Mouse (Mus musculus) testis, postnatal 10 days (tissue): ENCODE data around the gene Ces4a.
"Not testable (repeated sequence)": the region's sequence is repeated elsewhere in the genome, so short reads cannot be mapped to it uniquely, and the experiment has no call there.

Experiments used
- DNase-seq: peaks from one replicate; pipeline ENCODE4 v3.0.0; 2021; ENCODE audit warnings: low spot score

Gene Ces4a

GRCm38 (mm10) chr8:105170041-105170380 lies 38.4 kb downstream of the Ces4a start:
- DNase-seq: no peak

GRCm38 (mm10) chr8:105170381-105171115 lies 38.9 kb downstream of the Ces4a start, which contains the start of gene Cbfb:
Cbfb (plus strand) TSS chr8:105170674.
- DNase-seq: peak; percentile 96

GRCm38 (mm10) chr8:105171116-105172002 lies 39.8 kb downstream of the Ces4a start:
- DNase-seq: peak; percentile 75

- DNase-seq: no peak
Measured at GRCm38 (mm10) chr8:105172003-105172362, 40.4 kb downstream of the Ces4a start.

GRCm38 (mm10) chr8:105175287-105175686 lies 43.7 kb downstream of the Ces4a start:
- DNase-seq: not testable (repeated sequence)

GRCm38 (mm10) chr8:105178211-105178800 lies 46.7 kb downstream of the Ces4a start:
- no peak for DNase-seq

GRCm38 (mm10) chr8:105182201-105182600 lies 50.6 kb downstream of the Ces4a start:
- DNase-seq: no peak

GRCm38 (mm10) chr8:105186467-105187005 lies 54.9 kb downstream of the Ces4a start:
- no peak for DNase-seq

- DNase-seq: no peak
Measured at GRCm38 (mm10) chr8:105192182-105192581, 60.6 kb downstream of the Ces4a start.
